30 mouse cellular contexts compared by ENCODE assay signal in the genomic region with DNA sequence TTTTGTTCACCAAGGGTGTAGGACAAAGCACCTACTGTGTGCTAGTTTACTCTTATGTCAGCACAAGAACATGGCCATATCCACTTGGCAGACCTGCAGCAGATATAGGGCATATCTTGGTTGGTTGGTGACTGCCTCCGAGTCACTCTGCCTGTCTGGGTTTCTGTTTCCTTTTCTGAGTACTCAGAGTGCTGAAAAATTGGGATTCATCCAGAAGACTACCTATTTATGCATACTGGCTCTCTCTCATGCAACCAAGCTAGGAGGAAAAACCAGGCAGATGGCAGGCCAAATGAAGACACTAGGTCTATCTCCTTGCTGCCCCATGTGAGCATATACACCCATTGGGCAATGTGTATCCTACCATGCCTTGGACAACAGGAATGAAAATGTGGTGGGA. TPM values are rescaled to one million over a fixed set of nuclear protein-coding genes. Genes with fewer than 3 reads are reported as not detected.
DNase-seq lines count a peak whose midpoint lies in the region; ATAC-seq and TF ChIP-seq lines count a peak whose summit lies in the region.
"Had no signal": no experiment of that assay in that cellular context is flagged by ENCODE, and none has a peak within 500 bp of the region (broad histone marks: within the 10 kb centered on the region; RNA-seq: fewer than 3 reads in every experiment).

No protein-coding gene starts in this region.

- peak; percentile 89 for ATAC-seq in frontal cortex, adult (ENCODE audit: low TSS enrichment)
- ATAC-seq: activated CD4-positive, CD25-positive, alpha-beta regulatory T cell, adult 4 months; CD4-positive, CD25-positive, alpha-beta regulatory T cell, adult 4 months; forebrain, embryonic 15.5 days; hindbrain, embryonic 16.5 days; intestine, embryonic 15.5 days had no signal

- intact Hi-C loops in left cerebral cortex, adult 2 months (cut with DNase I): no loop called here

- peak overlapping the region; percentile 70 for H3K27ac ChIP-seq in left cerebral cortex, adult 2 months
- H3K27ac ChIP-seq: embryonic facial prominence, embryonic 10.5 days; embryonic facial prominence, embryonic 13.5 days; forebrain, embryonic 12.5 days; forebrain, embryonic 15.5 days; heart, embryonic 15.5 days; hindbrain, embryonic 13.5 days; intestine, embryonic 15.5 days had no signal

- H3K4me3 ChIP-seq in left cerebral cortex, adult 2 months: no peak overlapping the region
- H3K4me3 ChIP-seq: embryonic facial prominence, embryonic 10.5 days; embryonic facial prominence, embryonic 13.5 days; erythroblast, embryonic 14.5 days; forebrain, embryonic 12.5 days; forebrain, embryonic 15.5 days; heart, embryonic 12.5 days; heart, embryonic 15.5 days; hindbrain, embryonic 10.5 days; hindbrain, embryonic 13.5 days; intestine, embryonic 15.5 days had no signal

- TF ChIP-seq CTCF in left cerebral cortex, adult 2 months (IDR thresholded peaks at IDR 0.05): no peak

- no peak for DNase-seq in frontal cortex, postnatal 25 days (ENCODE audit: low spot score in 2 of 2)
- no peak for DNase-seq in left cerebral cortex, adult 2 months (ENCODE audit: extremely low spot score in 1 of 2, low spot score in 2 of 2)
- DNase-seq in left cerebral cortex, adult 8-10 months (ENCODE audit: low spot score in 2 of 2): no peak
- peak; percentile 79 for DNase-seq in brain, adult 2 months (ENCODE audit: low read depth, low spot score)
- no peak for DNase-seq in lung, postnatal 4 days
- DNase-seq: adrenal gland, postnatal 10 days; adrenal gland, postnatal 36 days; cerebellum, adult 11 months; cerebellum, adult 8-10 months; cerebellum, postnatal 25 days; embryo, embryonic 11 days; gastrocnemius, postnatal 25 days; heart, adult 18-20 months; heart, postnatal 10 days; heart, postnatal 36 days; kidney, adult 11 months had no signal

RNA-seq across cellular contexts. Expression of gene Psmg4, which starts 32.9 kb away (rescaled TPM):
- total RNA-seq in left cerebral cortex, adult 2 months (2021): 10 to 100 TPM; 19.4 to 20.6 TPM
- 10 to 100 TPM; 22.1 to 27.2 (median 25.6) TPM for total RNA-seq in left cerebral cortex, adult 8-10 months (2022)
